Mouse (Mus musculus): ENCODE results near the gene Hpse2. TPM values are rescaled to one million over a fixed set of nuclear protein-coding genes. Genes with fewer than 3 reads are reported as not detected.
A peak's percentile ranks its signal among the peaks of the same experiment; 100 is the strongest.

The Hpse2 gene
- polyA plus RNA-seq, 1 experiment from 2014 or later, result 11.4 TPM

DNA sequence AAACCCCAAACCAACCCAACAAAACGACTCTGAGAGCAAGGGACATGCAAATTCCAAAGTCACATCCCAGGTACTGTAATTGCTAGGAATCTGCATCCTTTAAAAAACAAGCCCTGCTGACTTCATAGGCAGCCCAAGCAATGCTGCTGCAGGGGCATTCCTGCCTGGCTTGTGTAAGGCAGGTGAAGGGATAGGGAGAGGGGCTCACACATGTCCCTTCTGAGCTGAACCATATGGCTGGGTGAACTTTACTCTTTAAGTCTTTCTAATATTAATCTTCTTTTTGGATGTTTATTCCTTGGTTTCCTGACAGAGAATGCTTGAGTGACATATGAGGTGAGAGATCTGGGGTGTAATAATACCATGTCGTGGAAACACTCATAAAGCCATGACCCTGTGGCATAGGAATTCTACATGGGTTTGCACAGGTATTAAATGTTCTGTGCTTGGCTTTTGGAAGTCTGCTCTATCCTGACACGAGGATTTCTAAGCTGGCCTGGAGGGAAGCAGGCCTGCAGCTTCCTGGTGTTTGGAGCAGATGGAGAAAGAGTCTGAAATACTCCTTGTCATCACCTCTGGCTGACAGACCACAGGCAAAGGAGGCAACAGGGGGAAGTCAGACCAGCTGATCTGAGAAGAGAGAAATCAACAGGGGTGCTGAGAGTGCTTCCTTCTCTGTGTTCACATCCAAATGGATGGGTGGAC lies 519.0 kb downstream of the Hpse2 start:
- Histone ChIP-seq H3K4me2 (no peak overlapping the region), H3K4me3 (ENCODE audit: low read depth, low read length) (no peak overlapping the region), H3K36me3 (ENCODE audit: insufficient read depth) (no peaks in the 10 kb centered on the region), H3K27ac (ENCODE audit: low read depth) (0 out of 2 replicates have a peak overlapping the region, but pooled peaks have one; percentile 15), H3K9ac (no peak overlapping the region), H3K27me3 (ENCODE audit: insufficient read depth, low read length) (no peaks in the 10 kb centered on the region), H3K9me3 (ENCODE audit: low read depth, low read length) (no peaks in the 10 kb centered on the region), H3K4me1 (ENCODE audit: insufficient read depth) (0 out of 2 replicates have a peak, but pooled peaks cover 10% of the 10 kb centered on the region)
- no peak for ATAC-seq (ENCODE audit: insufficient read depth)
- peak; percentile 26 for DNase-seq
- 21% methylated on average over 3 of the region's 3 CpGs for WGBS
- no peak for TF ChIP-seq CTCF (IDR thresholded peaks at IDR 0.05; ENCODE audit: low read depth)

GRCm38 (mm10) chr19:42863013-42863412 lies 525.1 kb downstream of the Hpse2 start:
- DNase-seq (peak; percentile 29), ATAC-seq (ENCODE audit: insufficient read depth) (no peak)
- H3K4me3 ChIP-seq (ENCODE audit: low read depth, low read length), result no peak overlapping the region
- no peaks in the 10 kb centered on the region for H3K36me3 ChIP-seq (ENCODE audit: insufficient read depth)
- TF ChIP-seq CTCF (IDR thresholded peaks at IDR 0.05; ENCODE audit: low read depth), result no peak
- H3K27me3 ChIP-seq (ENCODE audit: insufficient read depth, low read length), result no peaks in the 10 kb centered on the region
- no peak overlapping the region for H3K27ac ChIP-seq (ENCODE audit: low read depth)
- H3K4me2 ChIP-seq, result no peak overlapping the region
- H3K9ac ChIP-seq, result no peak overlapping the region
- WGBS, result 12% methylated on average over 3 of the region's 3 CpGs
- H3K9me3 ChIP-seq (ENCODE audit: low read depth, low read length), result no peaks in the 10 kb centered on the region
- no peaks in the 10 kb centered on the region for H3K4me1 ChIP-seq (ENCODE audit: insufficient read depth)

DNA sequence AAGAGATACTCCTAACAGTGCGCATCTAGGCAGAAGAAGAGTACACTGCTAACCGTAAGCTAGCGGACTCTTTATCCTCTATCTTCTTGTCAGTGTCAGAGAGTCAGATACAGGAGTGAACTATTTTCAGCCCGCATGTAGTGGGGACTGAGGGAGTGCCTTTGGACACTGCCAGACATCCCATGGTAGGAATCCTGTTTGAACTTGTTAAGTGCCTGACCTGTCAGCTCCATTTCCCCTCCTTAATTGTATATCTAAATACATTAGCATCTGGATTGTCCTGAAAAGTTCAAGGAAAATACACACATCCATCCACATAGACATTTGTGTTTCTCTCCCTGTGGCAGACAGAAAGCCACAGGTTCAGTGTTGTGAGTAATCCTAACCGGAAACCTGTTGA lies 531.1 kb downstream of the Hpse2 start:
- Histone ChIP-seq H3K9ac (no peak overlapping the region), H3K9me3 (ENCODE audit: low read depth, low read length) (no peaks in the 10 kb centered on the region; the same call in 1 of the 2 replicates), H3K4me1 (ENCODE audit: insufficient read depth) (no peaks in the 10 kb centered on the region), H3K27ac (ENCODE audit: low read depth) (no peak overlapping the region), H3K4me3 (ENCODE audit: low read depth, low read length) (no peak overlapping the region), H3K4me2 (no peak overlapping the region), H3K27me3 (ENCODE audit: insufficient read depth, low read length) (no peaks in the 10 kb centered on the region), H3K36me3 (ENCODE audit: insufficient read depth) (no peaks in the 10 kb centered on the region)
- WGBS, result 73% methylated on average over 5 of the region's 5 CpGs
- ATAC-seq (ENCODE audit: insufficient read depth) (no peak), DNase-seq (no peak)
- no peak for TF ChIP-seq CTCF (IDR thresholded peaks at IDR 0.05; ENCODE audit: low read depth)

DNA sequence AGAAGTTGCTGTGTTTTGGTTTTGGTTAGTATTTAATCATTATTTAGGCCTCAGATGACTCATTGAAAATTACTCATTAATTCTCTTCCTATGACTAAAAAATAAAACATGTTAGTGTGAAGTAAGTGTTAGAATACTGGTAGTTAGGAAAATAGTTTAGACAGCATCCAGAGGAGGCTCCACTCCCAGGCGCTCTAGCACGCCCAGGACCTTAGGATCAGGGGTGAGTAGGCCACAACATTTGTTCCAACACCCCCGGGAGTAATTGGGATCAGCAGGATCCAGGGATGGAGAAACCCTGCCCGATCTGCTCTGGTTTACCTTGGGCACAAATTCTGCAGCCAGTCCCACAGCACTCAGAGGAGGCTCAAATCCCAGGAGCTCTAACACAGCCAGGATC lies 532.5 kb downstream of the Hpse2 start:
- WGBS, result 74% methylated on average over 4 of the region's 4 CpGs

DNA sequence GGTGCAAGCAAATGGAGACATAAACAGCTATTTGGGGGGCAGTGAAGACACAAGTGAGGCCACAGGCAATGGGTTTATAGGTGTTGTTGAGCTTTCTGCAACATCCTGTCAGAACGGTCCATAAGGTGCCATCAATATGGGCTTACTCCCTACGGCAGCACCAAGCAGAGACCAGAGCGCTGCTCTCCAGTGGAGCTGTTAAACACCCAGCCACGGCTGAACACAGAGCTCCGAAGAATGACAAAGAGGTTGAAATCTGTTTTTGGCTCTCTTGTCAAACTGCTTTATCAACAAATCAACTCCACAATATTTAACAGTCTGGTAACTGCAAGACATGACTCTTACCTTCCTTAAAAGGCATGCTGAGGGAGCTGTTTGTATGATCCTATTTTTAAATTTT lies 537.7 kb downstream of the Hpse2 start:
- Histone ChIP-seq H3K36me3 (ENCODE audit: insufficient read depth) (no peaks in the 10 kb centered on the region), H3K4me3 (ENCODE audit: low read depth, low read length) (no peak overlapping the region), H3K4me1 (ENCODE audit: insufficient read depth) (no peaks in the 10 kb centered on the region), H3K27ac (ENCODE audit: low read depth) (no peak overlapping the region; the same call in 1 of the 2 replicates), H3K9ac (no peak overlapping the region), H3K27me3 (ENCODE audit: insufficient read depth, low read length) (no peaks in the 10 kb centered on the region), H3K4me2 (no peak overlapping the region), H3K9me3 (ENCODE audit: low read depth, low read length) (no peaks in the 10 kb centered on the region; the same call in 1 of the 2 replicates)
- ATAC-seq (ENCODE audit: insufficient read depth) (peak; percentile 76), DNase-seq (peak; percentile 73)
- 32% methylated on average over 5 of the region's 5 CpGs for WGBS
- TF ChIP-seq CTCF (IDR thresholded peaks at IDR 0.05; ENCODE audit: low read depth), result no peak

More for the DNA sequence above, 532.5 kb downstream of the Hpse2 start:
- no peak for ATAC-seq (ENCODE audit: insufficient read depth)
- H3K27ac ChIP-seq (ENCODE audit: low read depth), result no peak overlapping the region
- no peak for DNase-seq
- no peak overlapping the region for H3K4me2 ChIP-seq
- H3K4me3 ChIP-seq (ENCODE audit: low read depth, low read length), result no peak overlapping the region
- no peaks in the 10 kb centered on the region for H3K27me3 ChIP-seq (ENCODE audit: insufficient read depth, low read length)
- no peak overlapping the region for H3K9ac ChIP-seq
- TF ChIP-seq CTCF (IDR thresholded peaks at IDR 0.05; ENCODE audit: low read depth), result no peak
- no peaks in the 10 kb centered on the region for H3K36me3 ChIP-seq (ENCODE audit: insufficient read depth)
- H3K4me1 ChIP-seq (ENCODE audit: insufficient read depth), result no peaks in the 10 kb centered on the region
- H3K9me3 ChIP-seq (ENCODE audit: low read depth, low read length), result no peaks in the 10 kb centered on the region; the same call in 1 of the 2 replicates

DNA sequence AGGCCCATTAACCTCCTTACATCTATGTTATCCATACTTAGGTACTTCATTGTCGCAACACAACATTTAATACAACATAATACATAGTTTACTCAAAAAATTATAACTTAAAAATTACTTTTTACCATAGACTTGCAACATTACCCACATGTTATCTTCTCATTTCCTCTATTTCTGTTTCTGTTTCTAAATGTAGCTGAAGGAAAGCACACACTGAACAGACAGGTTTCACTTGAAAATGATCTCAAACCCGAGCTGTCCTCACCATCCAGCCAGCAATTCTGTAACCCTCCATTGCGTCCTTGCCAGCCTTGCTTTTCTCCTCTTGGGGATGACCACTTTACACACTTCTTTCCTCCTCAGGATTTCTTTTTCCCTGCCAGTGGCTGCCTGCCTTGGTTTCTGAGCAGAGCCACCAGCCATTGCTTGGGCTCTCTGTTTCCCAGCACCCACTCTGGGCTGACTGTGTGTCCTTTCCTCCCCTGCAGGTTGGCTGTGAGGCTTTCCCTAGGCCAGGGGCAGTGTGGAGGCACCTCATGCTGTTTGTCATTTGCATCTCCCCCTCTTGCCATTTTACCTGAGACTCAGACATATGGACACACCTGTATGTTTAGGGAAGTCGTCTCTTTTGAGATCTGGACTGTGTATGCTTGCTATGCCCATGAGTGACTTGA lies 548.4 kb downstream of the Hpse2 start:
- H3K36me3 ChIP-seq (ENCODE audit: insufficient read depth), result no peaks in the 10 kb centered on the region
- no peak for ATAC-seq (ENCODE audit: insufficient read depth)
- 81% methylated on average over 4 of the region's 4 CpGs for WGBS
- no peak for DNase-seq
- no peaks in the 10 kb centered on the region for H3K9me3 ChIP-seq (ENCODE audit: low read depth, low read length)
- H3K27ac ChIP-seq (ENCODE audit: low read depth), result peak overlapping the region; percentile 36; the same call in 1 of the 2 replicates
- TF ChIP-seq CTCF (IDR thresholded peaks at IDR 0.05; ENCODE audit: low read depth), result no peak
- no peak overlapping the region for H3K4me2 ChIP-seq
- H3K4me1 ChIP-seq (ENCODE audit: insufficient read depth), result no peaks in the 10 kb centered on the region; the same call in none of the 2 replicates
- H3K9ac ChIP-seq, result no peak overlapping the region
- H3K4me3 ChIP-seq (ENCODE audit: low read depth, low read length), result no peak overlapping the region
- H3K27me3 ChIP-seq (ENCODE audit: insufficient read depth, low read length), result no peaks in the 10 kb centered on the region

- no peak overlapping the region for H3K27ac ChIP-seq (ENCODE audit: low read depth)
- no peak overlapping the region for H3K4me3 ChIP-seq (ENCODE audit: low read depth, low read length)
- no peak for DNase-seq
- TF ChIP-seq CTCF (IDR thresholded peaks at IDR 0.05; ENCODE audit: low read depth), result no peak
- no peaks in the 10 kb centered on the region for H3K36me3 ChIP-seq (ENCODE audit: insufficient read depth)
- H3K27me3 ChIP-seq (ENCODE audit: insufficient read depth, low read length), result no peaks in the 10 kb centered on the region
- H3K9me3 ChIP-seq (ENCODE audit: low read depth, low read length), result no peaks in the 10 kb centered on the region
- 89% methylated on average over 2 of the region's 2 CpGs for WGBS
- H3K9ac ChIP-seq, result no peak overlapping the region
- no peak for ATAC-seq (ENCODE audit: insufficient read depth)
- no peak overlapping the region for H3K4me2 ChIP-seq
- no peaks in the 10 kb centered on the region; the same call in none of the 2 replicates for H3K4me1 ChIP-seq (ENCODE audit: insufficient read depth)
These were observed 549.0 kb downstream of the Hpse2 start for GRCm38 (mm10) chr19:42839118-42839517.
